Mouse (Mus musculus) hindbrain, embryonic 14.5 days (tissue): ENCODE measurements around the gene Tiam1. TPM values are rescaled to one million over a fixed set of nuclear protein-coding genes. Genes with fewer than 3 reads are reported as not detected.

Experiments used
- ATAC-seq: fragments of 200-750 bp; cut with Nextera tagmentation; 2 replicates; pipeline ENCODE4 v1.8.0; 2017; ENCODE audit warnings: moderate number of reproducible peaks, mild to moderate bottlenecking, moderate TSS enrichment, moderate library complexity; ENCODE audit not compliant: low FRiP score
- DNase-seq: peaks from one replicate; pipeline ENCODE4 v3.0.0-alpha.2; 2015; ENCODE audit warnings: low spot score
- H3K27ac ChIP-seq: fragments of 300-500 bp; sonication (generic); 2 replicates; pipeline ENCODE4 v1.5.1; 2014; ENCODE audit warnings: mild to moderate bottlenecking, moderate library complexity
- H3K27me3 ChIP-seq: fragments of 300-500 bp; sonication (generic); 2 replicates; pipeline ENCODE4 v1.6.1; 2014; ENCODE audit warnings: mild to moderate bottlenecking, low read length, mixed read lengths; ENCODE audit not compliant: control insufficient read depth, insufficient read depth
- H3K36me3 ChIP-seq: fragments of 300-500 bp; sonication (generic); replicated peaks from 2 replicates; pipeline ENCODE4 v1.6.1; 2014; ENCODE audit not compliant: control insufficient read depth, insufficient read depth
- H3K4me1 ChIP-seq: fragments of 300-500 bp; sonication (generic); replicated peaks from 2 replicates; pipeline ENCODE4 v1.6.1; 2014; ENCODE audit warnings: antibody characterized with exemption, low read length, mixed read lengths; ENCODE audit not compliant: control insufficient read depth, insufficient read depth
- H3K4me2 ChIP-seq: fragments of 300-500 bp; sonication (generic); replicated peaks from 2 replicates; pipeline ENCODE4 v1.6.1; 2014; ENCODE audit warnings: mild to moderate bottlenecking, moderate library complexity
- H3K4me3 ChIP-seq: fragments of 300-500 bp; sonication (generic); replicated peaks from 2 replicates; pipeline ENCODE4 v1.5.1; 2014; ENCODE audit warnings: mild to moderate bottlenecking, low read length
- H3K9ac ChIP-seq: fragments of 300-500 bp; sonication (generic); 2 replicates; pipeline ENCODE4 v1.6.1; 2014
- H3K9me3 ChIP-seq: fragments of 300-500 bp; sonication (generic); 2 replicates; pipeline ENCODE4 v1.6.1; 2016; ENCODE audit warnings: low read length; ENCODE audit not compliant: control insufficient read depth
- WGBS: fragments of 180-500 bp; shearing (Covaris S2); extraction: QIAGEN DNeasy Blood & Tissue Kit; methylation state at CpG from one replicate; pipeline ENCODE4 v1.1.7; 2014; 5-methylcytosine and 5-hydroxymethylcytosine counted together
- polyA plus RNA-seq: library from polyadenylated mRNA; unstranded; fragments of >200 nt; fragmentation: Nextera tagmentation; extraction: Ambion mirVana; gene quantifications from 2 replicates; pipeline ENCODE4 v1.2.1, GENCODE M21; 2014

Tiam1 gene
- polyA plus RNA-seq, 1 experiment from 2014 or later = 27.2 TPM

DNA sequence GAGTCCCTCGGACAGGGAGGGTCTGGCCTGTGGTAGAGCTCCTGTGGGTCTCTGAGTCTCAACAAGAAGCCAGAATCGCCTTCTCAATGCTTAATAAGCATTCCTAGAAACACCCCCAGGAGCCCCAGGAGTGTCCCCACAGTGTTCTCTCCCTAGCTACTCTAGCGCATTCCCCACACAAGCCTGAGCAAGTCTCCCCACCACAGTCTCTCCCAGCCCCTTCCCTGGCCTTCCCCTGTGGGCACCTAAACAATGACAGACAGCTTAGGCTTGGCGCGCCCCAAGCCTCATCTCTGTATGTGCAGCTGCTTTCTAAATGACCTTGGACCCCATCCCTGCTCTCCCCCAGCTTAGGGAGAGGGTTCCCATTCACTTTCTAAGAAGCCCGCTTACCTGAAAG, 7.3 kb upstream of the Tiam1 start:
- ATAC-seq = no peak
- H3K9me3 ChIP-seq = no peaks in the 10 kb centered on the region

DNA sequence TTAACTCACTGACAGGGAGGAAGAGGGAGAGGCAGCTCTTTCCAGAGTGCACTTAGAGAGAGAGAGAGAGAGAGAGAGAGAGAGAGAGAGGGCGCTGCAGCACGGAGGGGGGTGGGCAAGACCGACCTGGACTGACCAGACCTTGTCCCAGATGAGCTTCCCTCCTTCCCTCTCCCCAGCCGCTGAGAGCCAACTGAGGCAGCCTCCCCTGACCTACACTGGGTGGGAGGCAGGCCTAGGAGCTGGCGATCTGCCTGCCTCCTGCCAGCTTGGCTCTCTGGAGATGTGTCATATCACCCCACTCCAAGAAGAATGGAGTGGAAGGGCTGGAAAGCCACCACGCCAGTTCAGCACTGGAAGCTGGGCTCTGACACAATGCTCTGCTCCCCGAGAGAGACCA, 6.6 kb upstream of the Tiam1 start:
- H3K27me3 ChIP-seq = no peaks in the 10 kb centered on the region
- H3K4me3 ChIP-seq = no peak overlapping the region
- H3K4me2 ChIP-seq = no peak overlapping the region
- no peak overlapping the region for H3K9ac ChIP-seq
- H3K36me3 ChIP-seq = no peaks in the 10 kb centered on the region
- H3K9me3 ChIP-seq = no peaks in the 10 kb centered on the region
- H3K4me1 ChIP-seq = no peaks in the 10 kb centered on the region
- ATAC-seq (no peak), DNase-seq (no peak)
- no peak overlapping the region for H3K27ac ChIP-seq
- 55% methylated on average over 7 of the region's 7 CpGs for WGBS

More for the DNA sequence above, 7.3 kb upstream of the Tiam1 start:
- DNase-seq = no peak
- H3K27me3 ChIP-seq = no peaks in the 10 kb centered on the region
- H3K36me3 ChIP-seq = no peaks in the 10 kb centered on the region
- H3K4me2 ChIP-seq = no peak overlapping the region
- H3K27ac ChIP-seq = no peak overlapping the region
- H3K4me3 ChIP-seq = no peak overlapping the region
- no peak overlapping the region for H3K9ac ChIP-seq
- H3K4me1 ChIP-seq = no peaks in the 10 kb centered on the region
- 77% methylated on average over 6 of the region's 6 CpGs for WGBS

DNA sequence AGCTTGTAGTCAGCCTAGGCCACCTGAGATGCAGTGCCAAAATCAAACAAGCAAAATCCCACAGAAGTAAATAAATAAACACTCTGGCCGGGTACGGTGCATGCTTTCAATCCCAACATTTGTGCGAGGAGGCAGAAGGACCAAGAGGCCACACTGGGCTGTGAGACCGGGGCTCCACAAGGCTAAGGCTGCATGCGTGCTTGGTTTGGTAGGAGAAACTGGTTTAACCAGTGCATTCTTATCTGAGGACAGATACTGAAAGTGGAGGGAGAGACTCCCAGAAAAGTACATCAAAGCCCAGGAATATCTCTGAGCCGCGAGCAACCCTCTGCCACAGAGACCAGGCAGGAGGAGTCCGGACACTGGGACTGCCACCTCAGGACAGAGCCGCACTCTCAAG, 5.8 kb upstream of the Tiam1 start:
- Histone ChIP-seq H3K4me1 (0 out of 2 replicates have a peak, but pooled peaks cover 4% of the 10 kb centered on the region), H3K27me3 (no peaks in the 10 kb centered on the region), H3K27ac (no peak overlapping the region), H3K9me3 (no peaks in the 10 kb centered on the region), H3K4me2 (no peak overlapping the region), H3K9ac (no peak overlapping the region), H3K4me3 (no peak overlapping the region), H3K36me3 (no peaks in the 10 kb centered on the region)
- ATAC-seq (no peak), DNase-seq (no peak)
- WGBS = 90% methylated on average over 9 of the region's 9 CpGs

DNA sequence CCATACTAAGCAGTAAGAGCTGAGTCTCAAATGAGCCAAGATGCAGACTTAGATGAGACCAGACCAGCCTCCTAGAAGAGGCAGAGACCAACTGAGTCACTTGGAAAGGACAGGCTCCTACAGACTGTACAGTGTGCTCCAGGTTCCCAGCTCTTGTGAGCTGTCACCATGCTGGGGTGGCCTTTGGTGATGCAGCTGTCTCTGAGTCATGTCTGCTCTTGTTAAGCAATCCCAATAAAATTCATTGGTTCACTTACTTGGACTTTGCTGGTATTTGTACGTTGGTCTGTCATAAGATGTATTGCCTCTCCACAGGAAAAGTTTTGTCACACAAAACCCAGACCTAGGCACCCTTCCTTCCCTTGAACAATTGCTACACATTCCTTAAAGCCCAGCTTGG, 1.7 kb upstream of the Tiam1 start:
- Histone ChIP-seq H3K4me1 (peaks cover 20% of the 10 kb centered on the region), H3K4me2 (peak overlapping the region; percentile 81), H3K4me3 (no peak overlapping the region), H3K27me3 (no peaks in the 10 kb centered on the region), H3K36me3 (no peaks in the 10 kb centered on the region), H3K27ac (no peak overlapping the region), H3K9me3 (no peaks in the 10 kb centered on the region), H3K9ac (no peak overlapping the region)
- DNase-seq (no peak), ATAC-seq (no peak)
- 97% methylated on average over 1 of the region's 1 CpGs for WGBS

DNA sequence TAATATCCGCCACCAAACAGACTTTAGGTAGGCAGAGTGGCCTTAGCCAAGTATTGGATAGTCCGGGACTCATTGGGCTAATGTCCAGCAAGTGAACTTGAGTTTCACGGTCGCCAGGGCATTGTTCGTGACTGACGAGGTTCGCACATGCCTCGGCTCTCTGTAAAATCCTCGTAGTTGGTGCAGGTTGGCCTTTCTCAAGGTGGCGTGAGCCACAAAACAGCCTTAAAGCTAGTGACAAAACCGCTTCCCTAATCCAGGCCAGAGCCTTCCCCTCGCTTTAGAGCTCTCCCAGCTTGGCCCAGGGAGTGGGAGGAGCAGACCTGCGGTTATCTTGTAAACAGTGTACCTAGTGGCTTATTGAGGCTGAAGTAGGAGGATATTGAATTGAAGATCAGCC, 972 bp upstream of the Tiam1 start:
- Histone ChIP-seq H3K9me3 (no peaks in the 10 kb centered on the region), H3K9ac (peak overlapping the region; percentile 83), H3K36me3 (no peaks in the 10 kb centered on the region), H3K4me2 (peak overlapping the region; percentile 81), H3K27me3 (no peaks in the 10 kb centered on the region), H3K27ac (peak overlapping the region; percentile 93), H3K4me3 (peak overlapping the region; percentile 72), H3K4me1 (peaks cover 27% of the 10 kb centered on the region)
- DNase-seq = peak; percentile 36
- WGBS = 8% methylated on average over 13 of the region's 13 CpGs
- no peak for ATAC-seq

DNA sequence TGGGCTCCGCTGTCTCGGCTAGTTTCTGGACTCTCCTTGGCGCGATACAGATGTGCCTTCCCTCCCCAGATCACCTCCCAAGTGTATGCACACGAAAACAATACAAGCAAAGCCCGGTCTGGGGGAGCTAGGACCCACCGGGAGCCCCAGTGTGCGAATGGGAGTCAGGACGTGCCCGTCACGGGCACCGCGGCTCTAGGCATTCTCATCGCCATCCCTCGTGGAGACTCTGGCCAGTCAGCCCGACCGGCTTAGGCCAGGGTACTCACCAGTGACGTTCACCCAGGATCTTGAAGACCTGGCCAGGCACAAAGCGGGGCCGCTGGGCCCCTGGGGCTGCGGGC, 181 bp downstream of the Tiam1 start:
- Histone ChIP-seq H3K36me3 (no peaks in the 10 kb centered on the region), H3K27ac (peak overlapping the region; percentile 93), H3K9me3 (no peaks in the 10 kb centered on the region), H3K4me2 (peak overlapping the region; percentile 81), H3K4me3 (peak overlapping the region; percentile 72), H3K4me1 (peaks cover 27% of the 10 kb centered on the region), H3K27me3 (no peaks in the 10 kb centered on the region), H3K9ac (peak overlapping the region; percentile 83)
- no peak for DNase-seq
- ATAC-seq = peak; percentile 56
- WGBS = 0% methylated on average over 21 of the region's 21 CpGs

DNA sequence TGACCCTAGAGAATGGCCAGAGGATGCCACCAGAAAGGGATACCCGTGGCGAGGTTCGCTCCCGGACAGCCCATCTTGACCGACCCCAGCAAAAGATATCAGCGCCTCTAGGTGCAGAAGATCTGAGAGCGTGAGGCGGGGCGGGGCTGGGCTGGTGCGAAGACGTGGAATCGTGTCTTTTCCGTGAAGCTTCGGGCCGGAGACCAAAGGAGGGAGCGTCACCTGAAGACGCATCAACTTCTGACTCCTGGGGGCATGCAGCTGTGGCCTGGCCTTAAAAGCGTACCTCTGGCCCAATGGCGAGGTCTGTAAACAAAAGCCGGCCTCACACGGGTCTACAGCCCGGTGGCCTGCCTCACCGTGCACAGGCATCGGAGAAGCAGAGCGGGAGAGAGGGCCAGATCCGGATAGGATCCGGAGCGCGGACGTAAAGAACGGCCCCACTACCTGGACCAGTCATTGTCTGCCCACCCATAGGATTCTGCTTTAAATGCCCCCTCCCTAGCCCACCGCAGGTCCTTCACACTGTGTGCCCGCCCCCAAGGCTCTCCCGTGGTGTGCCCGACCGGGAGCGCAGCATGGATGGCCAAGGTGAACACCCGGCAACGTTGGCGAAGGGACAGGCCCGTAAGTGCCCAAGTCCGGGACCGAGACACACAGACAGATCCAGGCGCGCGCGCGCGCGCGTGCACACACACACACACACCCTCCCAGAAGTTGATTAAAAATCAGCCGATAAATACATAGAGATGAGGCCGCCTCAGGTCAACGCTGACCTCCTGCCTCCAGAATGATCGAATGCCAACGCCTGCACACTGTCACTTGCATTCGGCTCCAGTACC, 774 bp downstream of the Tiam1 start:
- Histone ChIP-seq H3K36me3 (no peaks in the 10 kb centered on the region), H3K4me1 (peaks cover 27% of the 10 kb centered on the region), H3K4me3 (peak overlapping the region; percentile 72), H3K27ac (peak overlapping the region; percentile 93), H3K27me3 (no peaks in the 10 kb centered on the region), H3K9ac (peak overlapping the region; percentile 83), H3K4me2 (peak overlapping the region; percentile 81), H3K9me3 (no peaks in the 10 kb centered on the region)
- DNase-seq (peak; percentile 74), ATAC-seq (peak; percentile 11)
- under 1% methylated on average over 57 of the region's 57 CpGs for WGBS

DNA sequence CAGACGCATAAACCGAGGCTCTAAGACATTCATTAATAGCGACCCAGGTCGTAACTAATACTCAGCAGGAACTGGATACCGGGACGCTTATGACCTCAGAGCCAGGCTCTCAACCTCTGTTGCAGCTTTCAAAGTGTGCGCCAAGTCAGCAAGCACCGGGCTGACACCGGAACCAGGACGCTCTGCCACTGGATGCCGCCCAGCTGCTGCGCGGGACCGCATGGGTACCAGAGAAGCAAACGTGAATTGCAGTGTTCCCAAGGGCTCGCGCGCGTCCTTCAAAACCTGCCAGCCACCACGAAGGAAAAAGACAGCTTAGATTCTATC, 1.4 kb downstream of the Tiam1 start:
- Histone ChIP-seq H3K27ac (peak overlapping the region; percentile 93), H3K27me3 (no peaks in the 10 kb centered on the region), H3K4me3 (peak overlapping the region; percentile 72), H3K9me3 (0 out of 2 replicates have a peak, but pooled peaks cover 3% of the 10 kb centered on the region), H3K4me2 (peak overlapping the region; percentile 81), H3K9ac (peak overlapping the region; percentile 83), H3K36me3 (no peaks in the 10 kb centered on the region), H3K4me1 (peaks cover 27% of the 10 kb centered on the region)
- 1% methylated on average over 20 of the region's 20 CpGs for WGBS
- DNase-seq (peak; percentile 44), ATAC-seq (no peak)

DNA sequence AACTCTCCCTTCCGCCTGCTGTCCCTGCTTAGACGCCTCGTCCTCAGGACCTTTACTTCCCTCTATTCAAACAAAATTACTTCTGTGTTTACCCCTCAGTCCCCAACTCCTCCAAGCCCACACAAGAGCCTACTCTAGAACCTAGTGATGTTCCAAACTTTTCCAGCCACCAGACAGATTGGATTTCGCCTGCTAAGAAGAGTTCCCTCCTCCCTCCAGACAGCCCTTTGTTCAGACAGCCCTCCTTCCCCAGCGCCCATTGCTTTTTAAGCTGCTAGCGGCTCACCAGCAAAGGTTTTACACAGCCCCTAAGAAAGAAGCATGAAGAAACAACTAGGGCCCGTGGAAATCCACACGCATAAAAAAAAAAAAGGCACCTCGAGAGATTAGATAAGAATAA, 2.0 kb downstream of the Tiam1 start:
- no peaks in the 10 kb centered on the region for H3K36me3 ChIP-seq
- no peaks in the 10 kb centered on the region for H3K27me3 ChIP-seq
- H3K4me3 ChIP-seq = peak overlapping the region; percentile 72
- ATAC-seq = no peak
- peak overlapping the region; percentile 81 for H3K4me2 ChIP-seq
- H3K27ac ChIP-seq = no peak overlapping the region
- H3K9me3 ChIP-seq = 0 out of 2 replicates have a peak, but pooled peaks cover 3% of the 10 kb centered on the region
- no peak for DNase-seq
- H3K9ac ChIP-seq = peak overlapping the region; percentile 83
- H3K4me1 ChIP-seq = peaks cover 27% of the 10 kb centered on the region
- WGBS = 27% methylated on average over 9 of the region's 9 CpGs
